Mouse (Mus musculus): ENCODE results near the gene Casp8.
"Not testable (repeated sequence)": the region's sequence is repeated elsewhere in the genome, so short reads cannot be mapped to it uniquely, and the experiment has no call there.

DNA sequence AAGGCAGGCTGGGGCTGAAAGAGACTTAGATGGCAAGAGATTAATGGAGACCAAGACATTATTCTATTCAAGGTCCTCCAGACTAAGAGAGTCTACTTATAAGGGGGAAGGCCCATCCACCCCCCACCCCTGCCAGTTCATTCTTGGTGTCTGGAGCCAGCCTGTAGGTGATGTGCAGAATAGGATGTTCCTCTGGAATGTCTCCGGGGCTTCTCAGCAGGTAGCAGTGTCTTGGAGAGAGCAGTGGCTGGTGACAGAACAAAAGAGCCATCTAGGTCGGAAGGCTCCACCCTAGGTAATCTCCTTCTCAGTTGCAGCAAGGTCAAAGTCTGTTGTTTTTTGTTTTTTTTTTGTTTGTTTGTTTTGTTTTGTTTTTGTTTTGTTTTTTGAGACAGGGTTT lies 84.1 kb downstream of the Casp8 start:
- not testable (repeated sequence) for TF ChIP-seq CTCF (IDR thresholded peaks at IDR 0.05; ENCODE audit: low read depth); EP300 (optimal IDR thresholded peaks at IDR 0.05)

Data from stomach, postnatal 0 days (tissue).